Mouse (Mus musculus) lung, embryonic 15.5 days (tissue): ENCODE measurements around the gene Cacna1b. TPM values are rescaled to one million over a fixed set of nuclear protein-coding genes. Genes with fewer than 3 reads are reported as not detected.

Experiments
- ATAC-seq: fragments of 200-750 bp; cut with Nextera tagmentation; 2 replicates; pipeline ENCODE4 v1.8.0; 2017; ENCODE audit warnings: moderate number of reproducible peaks, borderline replicate concordance; ENCODE audit not compliant: low FRiP score, low TSS enrichment; ENCODE audit errors: extremely low read depth
- H3K27ac ChIP-seq: fragments of 300-500 bp; sonication (generic); 2 replicates; pipeline ENCODE4 v1.5.1; 2015; ENCODE audit warnings: moderate library complexity, mild to moderate bottlenecking, inconsistent platforms
- H3K27me3 ChIP-seq: fragments of 300-500 bp; sonication (generic); 2 replicates; pipeline ENCODE4 v1.6.1; 2015; ENCODE audit warnings: inconsistent platforms
- H3K36me3 ChIP-seq: fragments of 300-500 bp; sonication (generic); 2 replicates; pipeline ENCODE4 v1.6.1; 2015; ENCODE audit warnings: inconsistent platforms
- H3K4me1 ChIP-seq: fragments of 300-500 bp; sonication (generic); 2 replicates; pipeline ENCODE4 v1.6.1; 2015; ENCODE audit warnings: inconsistent platforms
- H3K4me2 ChIP-seq: fragments of 300-500 bp; sonication (generic); 2 replicates; pipeline ENCODE4 v1.6.1; 2015; ENCODE audit warnings: inconsistent platforms, mild to moderate bottlenecking, moderate library complexity
- H3K4me3 ChIP-seq: fragments of 300-500 bp; sonication (generic); 2 replicates; pipeline ENCODE4 v1.5.1; 2015; ENCODE audit warnings: mild to moderate bottlenecking, inconsistent platforms
- H3K9ac ChIP-seq: fragments of 300-500 bp; sonication (generic); 2 replicates; pipeline ENCODE4 v1.6.1; 2015; ENCODE audit warnings: inconsistent platforms
- H3K9me3 ChIP-seq: fragments of 300-500 bp; sonication (generic); 2 replicates; pipeline ENCODE4 v1.6.1; 2016; ENCODE audit warnings: inconsistent platforms
- WGBS: fragments of 180-500 bp; shearing (Covaris S2); methylation state at CpG from one replicate; pipeline ENCODE4 v1.1.7; 2015; 5-methylcytosine and 5-hydroxymethylcytosine counted together
- polyA plus RNA-seq: library from polyadenylated mRNA; unstranded; fragments of >200 nt; fragmentation: Nextera tagmentation; extraction: Ambion mirVana; gene quantifications from 2 replicates; pipeline ENCODE4 v1.2.1, GENCODE M21; 2015

The Cacna1b gene
- polyA plus RNA-seq, 1 experiment from 2014 or later, result 0.31 TPM

DNA sequence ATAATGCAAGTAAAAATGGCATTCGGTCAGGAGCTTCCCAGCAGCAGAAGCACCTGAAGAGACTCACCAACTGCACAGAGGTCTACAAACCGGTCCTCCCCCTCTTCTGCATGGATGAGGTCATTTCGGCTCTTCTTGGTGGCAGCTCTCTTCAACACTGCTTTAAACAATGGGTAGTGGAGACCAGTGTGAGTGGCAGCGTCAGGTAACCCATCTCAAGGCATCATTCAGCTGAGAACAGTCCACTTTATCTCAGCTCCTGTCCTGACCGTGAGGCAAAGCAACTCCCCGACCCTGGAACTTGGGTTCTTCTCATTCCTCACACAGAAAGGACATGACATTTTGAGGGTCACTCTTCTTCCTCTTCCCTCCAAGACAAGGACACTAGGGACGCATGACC lies 45.0 kb downstream of the Cacna1b start:
- H3K27me3 ChIP-seq, result no peaks in the 10 kb centered on the region
- H3K4me2 ChIP-seq, result no peak overlapping the region
- no peak overlapping the region for H3K9ac ChIP-seq
- H3K36me3 ChIP-seq, result no peaks in the 10 kb centered on the region
- H3K4me3 ChIP-seq, result no peak overlapping the region
- H3K4me1 ChIP-seq, result no peaks in the 10 kb centered on the region
- ATAC-seq, result no peak
- H3K9me3 ChIP-seq, result no peaks in the 10 kb centered on the region
- WGBS, result 73% methylated on average over 7 of the region's 7 CpGs
- H3K27ac ChIP-seq, result no peak overlapping the region

DNA sequence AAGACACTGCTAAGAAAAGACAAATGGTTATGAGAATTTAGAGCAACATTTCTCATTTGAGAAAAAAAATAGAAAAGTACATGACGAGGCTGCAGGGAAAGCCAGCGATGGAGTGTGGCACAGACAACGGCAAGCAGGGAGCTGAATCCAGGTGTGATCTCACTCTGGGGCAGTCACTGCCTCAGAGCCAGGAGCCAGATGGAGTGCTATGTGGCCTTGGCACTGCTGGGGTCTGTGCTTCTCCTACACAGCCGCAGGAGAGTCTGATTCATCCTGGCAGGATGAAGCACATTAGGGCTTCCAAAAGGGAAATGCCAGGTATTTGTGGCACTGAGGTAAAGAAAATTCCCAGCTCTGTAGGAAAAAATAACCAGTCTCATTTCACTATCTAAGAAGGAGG lies 45.5 kb downstream of the Cacna1b start:
- H3K4me2 ChIP-seq, result no peak overlapping the region
- no peaks in the 10 kb centered on the region for H3K9me3 ChIP-seq
- no peak overlapping the region for H3K27ac ChIP-seq
- no peak overlapping the region for H3K4me3 ChIP-seq
- no peaks in the 10 kb centered on the region for H3K4me1 ChIP-seq
- no peaks in the 10 kb centered on the region for H3K36me3 ChIP-seq
- 75% methylated on average over 4 of the region's 4 CpGs for WGBS
- no peak overlapping the region for H3K9ac ChIP-seq
- ATAC-seq, result no peak
- H3K27me3 ChIP-seq, result no peaks in the 10 kb centered on the region

DNA sequence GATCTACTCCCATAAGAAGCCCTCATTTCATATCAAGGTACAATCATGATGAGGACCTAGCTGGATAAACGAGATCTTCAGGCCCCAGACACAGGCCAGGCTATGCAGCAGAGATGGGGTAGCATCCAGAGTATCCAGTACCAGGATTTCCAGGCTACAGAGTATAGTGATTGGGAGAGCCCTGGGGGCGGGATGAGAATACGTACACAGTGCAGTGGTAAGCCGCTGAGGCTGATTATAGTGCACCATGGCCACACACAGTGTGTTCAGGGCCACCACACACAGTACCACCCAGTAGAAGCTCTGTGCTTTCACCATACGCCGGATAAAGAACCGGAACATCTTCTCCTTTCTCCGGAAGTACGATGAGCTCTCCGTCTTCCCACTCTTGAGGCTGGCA lies 57.0 kb downstream of the Cacna1b start:
- ATAC-seq, result no peak
- no peak overlapping the region for H3K27ac ChIP-seq
- no peaks in the 10 kb centered on the region; the same call in 1 of the 2 replicates for H3K9me3 ChIP-seq
- H3K4me2 ChIP-seq, result no peak overlapping the region
- no peak overlapping the region for H3K4me3 ChIP-seq
- 78% methylated on average over 10 of the region's 10 CpGs for WGBS
- no peaks in the 10 kb centered on the region for H3K4me1 ChIP-seq
- H3K27me3 ChIP-seq, result no peaks in the 10 kb centered on the region
- H3K36me3 ChIP-seq, result no peaks in the 10 kb centered on the region
- no peak overlapping the region for H3K9ac ChIP-seq

DNA sequence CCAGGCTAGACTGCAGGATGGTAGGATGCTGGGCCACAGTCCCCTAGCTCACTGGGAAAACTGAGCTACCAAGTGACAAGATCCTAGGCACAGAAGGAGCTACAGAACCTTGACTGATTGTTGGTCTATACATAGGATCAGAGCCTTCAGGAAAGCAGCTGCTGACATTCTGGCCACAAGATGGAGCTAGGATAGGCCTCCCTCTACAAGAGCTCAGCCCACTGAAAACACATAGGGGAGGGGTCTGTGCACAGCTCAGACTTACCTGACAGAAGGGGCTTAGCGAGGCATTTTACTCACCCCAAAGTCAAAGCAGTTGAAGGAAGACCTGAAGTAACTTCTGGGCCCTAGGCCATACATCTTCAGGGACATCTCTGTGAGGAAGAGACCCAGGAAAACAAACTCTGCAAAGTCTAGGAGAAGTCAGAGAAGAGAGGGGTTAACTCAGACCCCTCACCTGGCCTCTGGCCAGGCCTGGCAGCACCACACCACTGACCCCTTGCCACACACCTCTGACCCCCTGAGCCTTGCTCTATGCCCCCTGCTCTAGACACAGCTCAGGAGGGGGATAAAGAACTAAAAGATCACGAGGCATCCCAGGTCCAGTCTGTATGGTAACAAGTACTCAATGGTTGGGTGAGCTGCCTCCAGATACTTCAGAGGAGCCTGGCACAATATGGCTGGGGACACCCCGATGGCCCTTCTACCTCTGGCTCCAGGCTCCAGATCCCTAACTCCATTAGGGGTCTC lies 60.6 kb downstream of the Cacna1b start:
- ATAC-seq, result no peak
- Histone ChIP-seq H3K27ac (no peak overlapping the region), H3K4me1 (no peaks in the 10 kb centered on the region), H3K9ac (no peak overlapping the region), H3K4me2 (no peak overlapping the region), H3K4me3 (no peak overlapping the region), H3K27me3 (no peaks in the 10 kb centered on the region), H3K36me3 (no peaks in the 10 kb centered on the region), H3K9me3 (no peaks in the 10 kb centered on the region)
- WGBS, result 75% methylated on average over 3 of the region's 3 CpGs

DNA sequence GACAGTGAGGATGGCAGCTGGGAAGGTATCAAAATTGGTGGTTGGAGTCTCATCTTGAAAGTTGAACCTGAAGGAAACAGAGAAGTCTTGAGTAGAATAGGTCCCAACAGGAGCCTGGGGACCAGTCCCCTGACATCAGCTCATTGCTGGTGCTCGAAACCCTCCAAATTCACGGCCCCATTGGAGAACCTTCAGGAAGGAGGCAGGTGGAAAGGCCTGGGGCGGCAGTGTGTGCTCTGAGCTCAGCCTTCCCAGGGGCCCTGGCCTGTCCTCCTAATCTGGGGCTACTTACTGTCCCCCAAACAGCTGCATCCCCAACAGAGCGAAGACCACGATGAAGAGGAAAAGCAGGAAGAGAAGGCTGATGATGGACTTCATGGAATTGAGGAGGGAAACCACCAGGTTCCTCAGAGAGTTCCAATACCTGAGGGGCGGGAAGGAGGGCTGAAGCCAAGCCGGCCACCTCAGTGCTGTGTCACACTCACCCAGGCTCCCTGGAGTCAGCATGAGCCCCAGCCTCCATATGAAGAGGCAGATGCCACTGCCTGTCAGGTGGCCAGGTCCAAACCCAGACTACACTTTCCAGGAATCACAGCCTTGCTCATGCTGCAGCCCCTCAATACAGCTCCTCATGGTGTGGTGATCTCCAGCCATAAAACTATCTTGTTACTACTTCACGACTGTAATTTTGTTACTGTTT lies 65.5 kb downstream of the Cacna1b start:
- H3K27ac ChIP-seq, result no peak overlapping the region
- no peak overlapping the region for H3K9ac ChIP-seq
- H3K36me3 ChIP-seq, result no peaks in the 10 kb centered on the region
- ATAC-seq, result no peak
- no peak overlapping the region for H3K4me3 ChIP-seq
- no peak overlapping the region for H3K4me2 ChIP-seq
- no peaks in the 10 kb centered on the region for H3K27me3 ChIP-seq
- H3K9me3 ChIP-seq, result no peaks in the 10 kb centered on the region
- WGBS, result 81% methylated on average over 8 of the region's 8 CpGs
- no peaks in the 10 kb centered on the region for H3K4me1 ChIP-seq

DNA sequence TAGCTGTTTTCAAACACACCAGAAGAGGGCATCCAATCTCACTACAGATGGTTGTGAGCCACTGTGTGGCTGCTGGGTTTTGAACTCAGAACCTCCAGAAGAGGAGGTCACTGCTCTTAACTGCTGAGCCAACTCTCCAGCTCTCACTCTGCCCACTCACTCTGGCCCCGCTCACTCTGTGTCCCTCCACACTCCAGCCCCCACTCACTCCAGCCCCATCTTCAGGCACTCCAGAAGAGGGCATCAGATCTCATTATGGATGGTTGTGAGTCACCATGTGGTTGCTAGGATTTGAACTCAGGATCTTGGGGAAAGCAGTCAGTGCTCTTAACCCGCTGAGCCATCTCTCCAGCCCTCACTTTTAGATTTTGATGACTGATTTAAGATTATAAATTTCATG lies 70.6 kb downstream of the Cacna1b start:
- WGBS, result 86% methylated on average over 2 of the region's 2 CpGs
- H3K36me3 ChIP-seq, result no peaks in the 10 kb centered on the region
- H3K27me3 ChIP-seq, result no peaks in the 10 kb centered on the region
- H3K4me2 ChIP-seq, result no peak overlapping the region
- no peak overlapping the region for H3K4me3 ChIP-seq
- H3K9ac ChIP-seq, result no peak overlapping the region
- ATAC-seq, result no peak
- no peak overlapping the region for H3K27ac ChIP-seq
- no peaks in the 10 kb centered on the region for H3K9me3 ChIP-seq
- no peaks in the 10 kb centered on the region for H3K4me1 ChIP-seq

DNA sequence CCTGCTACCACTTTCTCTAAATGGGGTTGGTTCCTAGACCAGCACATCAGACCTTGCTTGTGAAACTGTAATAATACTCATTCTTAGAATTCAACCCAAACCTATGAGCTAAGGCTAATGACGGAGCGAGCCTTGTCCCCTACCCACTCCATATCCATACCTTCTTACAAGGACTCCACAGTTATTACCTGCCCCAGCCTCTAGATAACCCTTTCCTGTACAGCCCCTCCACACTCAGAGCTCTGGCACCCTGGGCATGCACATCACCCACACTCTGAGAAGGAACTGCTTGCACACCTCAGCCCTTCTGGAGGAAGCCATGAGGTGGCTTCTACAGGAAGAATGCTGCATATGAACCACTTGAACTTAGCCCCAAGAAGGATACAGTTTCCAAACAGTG lies 72.6 kb downstream of the Cacna1b start:
- H3K4me2 ChIP-seq, result no peak overlapping the region
- no peak overlapping the region for H3K4me3 ChIP-seq
- ATAC-seq, result no peak
- no peaks in the 10 kb centered on the region for H3K4me1 ChIP-seq
- no peak overlapping the region for H3K27ac ChIP-seq
- H3K36me3 ChIP-seq, result no peaks in the 10 kb centered on the region
- H3K27me3 ChIP-seq, result no peaks in the 10 kb centered on the region
- H3K9ac ChIP-seq, result no peak overlapping the region
- whole genome bisulfite sequencing, result 92% methylated on average over 2 of the region's 2 CpGs
- no peaks in the 10 kb centered on the region for H3K9me3 ChIP-seq

DNA sequence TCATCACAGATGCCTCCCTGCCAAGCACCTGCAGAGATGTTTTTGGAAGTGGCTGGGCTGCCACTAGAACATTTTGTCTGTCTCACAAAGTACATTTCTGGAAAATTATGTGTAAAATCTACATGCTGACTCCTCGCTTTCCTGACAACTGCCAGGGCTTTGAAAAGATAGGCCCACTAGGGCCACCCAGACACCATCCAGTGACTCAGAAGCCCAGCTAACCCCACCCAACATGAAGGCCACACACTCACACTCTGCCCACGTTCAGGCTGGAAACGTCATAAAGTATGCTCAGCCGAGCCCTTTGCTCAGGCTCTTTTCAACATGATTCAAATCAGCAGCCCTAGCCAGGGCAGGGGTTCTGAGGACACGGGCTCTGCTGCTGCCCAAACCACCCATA lies 77.6 kb downstream of the Cacna1b start:
- no peaks in the 10 kb centered on the region for H3K4me1 ChIP-seq
- no peak overlapping the region for H3K4me2 ChIP-seq
- no peak overlapping the region for H3K27ac ChIP-seq
- H3K36me3 ChIP-seq, result no peaks in the 10 kb centered on the region
- WGBS, result 71% methylated on average over 5 of the region's 5 CpGs
- H3K9ac ChIP-seq, result no peak overlapping the region
- no peaks in the 10 kb centered on the region for H3K9me3 ChIP-seq
- ATAC-seq, result no peak
- no peaks in the 10 kb centered on the region for H3K27me3 ChIP-seq
- no peak overlapping the region for H3K4me3 ChIP-seq

DNA sequence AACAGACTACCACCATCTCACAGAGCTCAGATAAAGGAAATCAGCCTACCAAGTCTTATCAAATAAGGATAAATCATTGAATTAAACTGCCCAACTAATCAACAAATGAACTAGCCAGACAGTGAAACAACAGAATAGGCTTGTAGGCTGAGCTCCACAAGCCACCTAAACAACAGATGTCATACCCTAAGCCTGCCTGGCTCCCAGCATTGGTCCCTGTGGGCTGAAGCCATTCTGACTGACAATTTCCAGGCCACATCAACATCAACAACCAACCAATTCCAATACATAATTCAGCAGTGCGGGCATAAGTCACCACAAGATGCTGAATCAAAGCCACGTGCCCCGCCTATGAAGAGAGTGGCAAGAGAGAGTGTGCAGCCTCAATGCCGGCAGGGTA lies 78.2 kb downstream of the Cacna1b start:
- H3K4me1 ChIP-seq, result no peaks in the 10 kb centered on the region
- H3K9me3 ChIP-seq, result no peaks in the 10 kb centered on the region
- no peak overlapping the region for H3K9ac ChIP-seq
- H3K27me3 ChIP-seq, result no peaks in the 10 kb centered on the region
- no peak overlapping the region for H3K4me2 ChIP-seq
- WGBS, result 94% methylated on average over 4 of the region's 4 CpGs
- no peaks in the 10 kb centered on the region for H3K36me3 ChIP-seq
- no peak overlapping the region for H3K4me3 ChIP-seq
- no peak overlapping the region for H3K27ac ChIP-seq
- ATAC-seq, result no peak

DNA sequence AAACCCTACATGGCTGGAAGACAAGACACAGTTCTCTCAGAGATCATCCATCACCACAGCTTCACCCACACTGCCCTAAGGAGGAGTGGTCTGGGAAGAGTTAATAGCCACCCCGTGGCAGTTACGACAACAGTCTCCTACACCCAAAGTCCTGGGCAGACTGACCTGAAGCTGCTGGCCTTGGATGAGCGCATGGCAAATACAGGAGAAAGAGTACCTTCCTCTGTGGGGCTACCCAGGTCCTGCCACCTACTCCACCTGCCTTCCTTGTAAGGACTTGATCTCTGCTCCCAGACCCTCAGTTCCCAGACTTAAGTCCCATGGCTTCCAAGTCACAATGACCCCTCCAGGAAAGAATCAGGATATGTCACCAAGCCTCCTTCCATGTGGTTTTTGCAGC lies 79.7 kb downstream of the Cacna1b start:
- ATAC-seq, result no peak
- Histone ChIP-seq H3K9ac (no peak overlapping the region), H3K4me2 (no peak overlapping the region), H3K4me3 (no peak overlapping the region), H3K27me3 (no peaks in the 10 kb centered on the region), H3K9me3 (no peaks in the 10 kb centered on the region), H3K4me1 (peaks cover 7% of the 10 kb centered on the region; the same call in 1 of the 2 replicates), H3K27ac (no peak overlapping the region), H3K36me3 (no peaks in the 10 kb centered on the region)
- 81% methylated on average over 3 of the region's 3 CpGs for WGBS

DNA sequence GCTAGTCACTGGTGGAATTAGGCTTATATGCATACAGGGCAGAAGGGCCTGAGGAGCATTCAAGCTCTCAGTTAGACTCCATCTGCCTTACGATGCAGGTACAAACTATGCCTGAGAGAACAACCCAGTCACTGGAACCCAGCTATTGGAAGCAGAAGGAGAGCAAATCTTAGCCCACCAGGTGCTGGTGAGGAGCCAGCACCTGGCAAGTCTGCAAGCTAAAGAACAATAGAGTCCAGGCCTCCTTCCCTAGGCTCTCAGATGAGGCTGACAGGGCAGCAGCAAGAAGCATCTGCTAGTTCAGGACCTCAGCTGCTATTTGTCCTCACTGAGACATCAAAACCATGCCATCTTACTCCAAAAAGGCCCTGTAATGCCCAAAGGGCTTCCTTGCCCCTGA lies 82.2 kb downstream of the Cacna1b start:
- Histone ChIP-seq H3K4me2 (no peak overlapping the region), H3K4me3 (no peak overlapping the region), H3K36me3 (no peaks in the 10 kb centered on the region), H3K9me3 (no peaks in the 10 kb centered on the region), H3K27me3 (no peaks in the 10 kb centered on the region), H3K4me1 (peaks cover 7% of the 10 kb centered on the region; the same call in 1 of the 2 replicates), H3K9ac (no peak overlapping the region), H3K27ac (no peak overlapping the region)
- no peak for ATAC-seq
- 100% methylated on average over 1 of the region's 1 CpGs for WGBS

DNA sequence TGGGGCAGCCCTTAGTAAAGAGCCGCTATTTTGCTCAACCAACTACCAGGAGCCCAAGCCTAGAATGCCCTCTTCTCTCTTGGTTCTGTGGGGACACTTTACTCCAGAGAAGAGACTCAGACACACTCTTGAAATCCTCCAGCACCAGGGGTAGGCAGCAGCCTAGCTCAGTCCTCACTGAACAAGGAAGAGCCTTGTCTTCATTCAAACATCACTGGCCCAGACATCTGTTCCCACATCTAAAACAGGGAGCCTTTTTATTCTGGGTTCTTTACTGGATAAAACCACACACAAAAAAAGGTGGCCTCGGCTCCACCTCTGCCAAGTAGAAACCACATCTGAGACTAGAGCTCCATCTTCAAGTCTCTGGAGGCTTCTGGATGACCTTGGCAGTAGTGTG lies 82.8 kb downstream of the Cacna1b start:
- no peak overlapping the region for H3K27ac ChIP-seq
- no peak overlapping the region for H3K4me3 ChIP-seq
- no peaks in the 10 kb centered on the region for H3K27me3 ChIP-seq
- peaks cover 7% of the 10 kb centered on the region; the same call in 1 of the 2 replicates for H3K4me1 ChIP-seq
- H3K9ac ChIP-seq, result no peak overlapping the region
- no peaks in the 10 kb centered on the region for H3K9me3 ChIP-seq
- no peak for ATAC-seq
- H3K4me2 ChIP-seq, result no peak overlapping the region
- 74% methylated on average over 2 of the region's 2 CpGs for WGBS
- no peaks in the 10 kb centered on the region for H3K36me3 ChIP-seq
